Mouse (Mus musculus): ENCODE results near the gene D16Ertd472e. TPM values are rescaled to one million over a fixed set of nuclear protein-coding genes. Genes with fewer than 3 reads are reported as not detected.

D16Ertd472e gene
- 5.6 and 7.0 TPM in 2 replicates for polyA plus RNA-seq (2012; rRNA removed)

GRCm38 (mm10) chr16:78576478-78577084 lies at the start of gene D16Ertd472e:
Gene D16Ertd472e, minus strand, starts transcription at chr16:78576708.
- H3K4me3 ChIP-seq (replicated peaks; ENCODE audit: insufficient read depth, low read depth, low read length) = peak within 1 kb of the TSS; percentile 50
- WGBS = under 1% methylated on average over 70 of the region's 70 CpGs
- peak; percentile 44 for DNase-seq
- no peaks in the 10 kb centered on the region for H3K4me1 ChIP-seq (ENCODE audit: control insufficient read depth, insufficient read depth, low read length)
- 0 out of 2 replicates have a peak within 1 kb of the TSS, but pooled peaks have one; percentile 49 for H3K27ac ChIP-seq (ENCODE audit: insufficient read depth, low read length)
- H3K27me3 ChIP-seq (ENCODE audit: control insufficient read depth, insufficient read depth, low read length) = no peaks in the 10 kb centered on the region
- TF ChIP-seq POLR2A (IDR thresholded peaks at IDR 0.05; ENCODE audit: borderline replicate concordance, insufficient read depth, low read length) (no peak), CTCF (IDR thresholded peaks at IDR 0.05; ENCODE audit: borderline replicate concordance, insufficient read depth, low read depth, low read length) (no peak)

- no peaks in the 10 kb centered on the region for H3K27me3 ChIP-seq (ENCODE audit: control insufficient read depth, insufficient read depth, low read length)
- no peaks in the 10 kb centered on the region for H3K4me1 ChIP-seq (ENCODE audit: control insufficient read depth, insufficient read depth, low read length)
- no peak for DNase-seq
- no peak overlapping the region for H3K27ac ChIP-seq (ENCODE audit: insufficient read depth, low read length)
- no peak for TF ChIP-seq CTCF (IDR thresholded peaks at IDR 0.05; ENCODE audit: borderline replicate concordance, insufficient read depth, low read depth, low read length)
- no peak for TF ChIP-seq POLR2A (IDR thresholded peaks at IDR 0.05; ENCODE audit: borderline replicate concordance, insufficient read depth, low read length)
- no peak overlapping the region for H3K4me3 ChIP-seq (replicated peaks; ENCODE audit: insufficient read depth, low read depth, low read length)
- WGBS = 61% methylated on average over 5 of the region's 5 CpGs
These were observed 46.2 kb upstream of the D16Ertd472e start for GRCm38 (mm10) chr16:78622755-78623154.

GRCm38 (mm10) chr16:78619386-78619785 lies 42.9 kb upstream of the D16Ertd472e start:
- Histone ChIP-seq H3K27me3 (ENCODE audit: control insufficient read depth, insufficient read depth, low read length) (no peaks in the 10 kb centered on the region), H3K4me1 (ENCODE audit: control insufficient read depth, insufficient read depth, low read length) (no peaks in the 10 kb centered on the region), H3K4me3 (replicated peaks; ENCODE audit: insufficient read depth, low read depth, low read length) (no peak overlapping the region), H3K27ac (ENCODE audit: insufficient read depth, low read length) (no peak overlapping the region)
- no peak for DNase-seq
- TF ChIP-seq POLR2A (IDR thresholded peaks at IDR 0.05; ENCODE audit: borderline replicate concordance, insufficient read depth, low read length) (no peak), CTCF (IDR thresholded peaks at IDR 0.05; ENCODE audit: borderline replicate concordance, insufficient read depth, low read depth, low read length) (no peak)
- 91% methylated on average over 5 of the region's 5 CpGs for WGBS

- H3K27me3 ChIP-seq (ENCODE audit: control insufficient read depth, insufficient read depth, low read length) = no peaks in the 10 kb centered on the region
- no peak for DNase-seq
- 94% methylated on average over 11 of the region's 11 CpGs for WGBS
- H3K4me1 ChIP-seq (ENCODE audit: control insufficient read depth, insufficient read depth, low read length) = no peaks in the 10 kb centered on the region
- H3K27ac ChIP-seq (ENCODE audit: insufficient read depth, low read length) = no peak overlapping the region
- TF ChIP-seq CTCF (IDR thresholded peaks at IDR 0.05; ENCODE audit: borderline replicate concordance, insufficient read depth, low read depth, low read length) (no peak), POLR2A (IDR thresholded peaks at IDR 0.05; ENCODE audit: borderline replicate concordance, insufficient read depth, low read length) (no peak)
- no peak overlapping the region for H3K4me3 ChIP-seq (replicated peaks; ENCODE audit: insufficient read depth, low read depth, low read length)
These were observed 41.4 kb upstream of the D16Ertd472e start for GRCm38 (mm10) chr16:78617757-78618532.

GRCm38 (mm10) chr16:78606202-78606601 lies 29.7 kb upstream of the D16Ertd472e start:
- H3K4me3 ChIP-seq (replicated peaks; ENCODE audit: insufficient read depth, low read depth, low read length) = no peak overlapping the region
- no peaks in the 10 kb centered on the region for H3K27me3 ChIP-seq (ENCODE audit: control insufficient read depth, insufficient read depth, low read length)
- H3K4me1 ChIP-seq (ENCODE audit: control insufficient read depth, insufficient read depth, low read length) = no peaks in the 10 kb centered on the region; the same call in 1 of the 2 replicates
- 89% methylated on average over 4 of the region's 4 CpGs for WGBS
- TF ChIP-seq POLR2A (IDR thresholded peaks at IDR 0.05; ENCODE audit: borderline replicate concordance, insufficient read depth, low read length) (no peak), CTCF (IDR thresholded peaks at IDR 0.05; ENCODE audit: borderline replicate concordance, insufficient read depth, low read depth, low read length) (no peak)
- no peak overlapping the region for H3K27ac ChIP-seq (ENCODE audit: insufficient read depth, low read length)
- DNase-seq = no peak

GRCm38 (mm10) chr16:78598919-78599318 lies 22.4 kb upstream of the D16Ertd472e start:
- H3K27me3 ChIP-seq (ENCODE audit: control insufficient read depth, insufficient read depth, low read length) = no peaks in the 10 kb centered on the region
- H3K4me1 ChIP-seq (ENCODE audit: control insufficient read depth, insufficient read depth, low read length) = no peaks in the 10 kb centered on the region; the same call in 1 of the 2 replicates
- TF ChIP-seq POLR2A (IDR thresholded peaks at IDR 0.05; ENCODE audit: borderline replicate concordance, insufficient read depth, low read length) (no peak), CTCF (IDR thresholded peaks at IDR 0.05; ENCODE audit: borderline replicate concordance, insufficient read depth, low read depth, low read length) (no peak)
- no peak for DNase-seq
- no peak overlapping the region for H3K27ac ChIP-seq (ENCODE audit: insufficient read depth, low read length)
- no peak overlapping the region for H3K4me3 ChIP-seq (replicated peaks; ENCODE audit: insufficient read depth, low read depth, low read length)
- 85% methylated on average over 1 of the region's 1 CpGs for WGBS

GRCm38 (mm10) chr16:78596381-78596780 lies 19.9 kb upstream of the D16Ertd472e start:
- no peaks in the 10 kb centered on the region for H3K27me3 ChIP-seq (ENCODE audit: control insufficient read depth, insufficient read depth, low read length)
- TF ChIP-seq POLR2A (IDR thresholded peaks at IDR 0.05; ENCODE audit: borderline replicate concordance, insufficient read depth, low read length) = no peak
- TF ChIP-seq CTCF (IDR thresholded peaks at IDR 0.05; ENCODE audit: borderline replicate concordance, insufficient read depth, low read depth, low read length) = no peak
- WGBS = 67% methylated on average over 2 of the region's 2 CpGs
- H3K4me1 ChIP-seq (ENCODE audit: control insufficient read depth, insufficient read depth, low read length) = no peaks in the 10 kb centered on the region
- H3K4me3 ChIP-seq (replicated peaks; ENCODE audit: insufficient read depth, low read depth, low read length) = no peak overlapping the region
- no peak for DNase-seq
- H3K27ac ChIP-seq (ENCODE audit: insufficient read depth, low read length) = no peak overlapping the region

- H3K4me1 ChIP-seq (ENCODE audit: control insufficient read depth, insufficient read depth, low read length) = no peaks in the 10 kb centered on the region
- no peak for TF ChIP-seq POLR2A (IDR thresholded peaks at IDR 0.05; ENCODE audit: borderline replicate concordance, insufficient read depth, low read length)
- H3K4me3 ChIP-seq (replicated peaks; ENCODE audit: insufficient read depth, low read depth, low read length) = no peak overlapping the region
- DNase-seq = no peak
- no peak overlapping the region for H3K27ac ChIP-seq (ENCODE audit: insufficient read depth, low read length)
- H3K27me3 ChIP-seq (ENCODE audit: control insufficient read depth, insufficient read depth, low read length) = no peaks in the 10 kb centered on the region
- 91% methylated on average over 7 of the region's 7 CpGs for WGBS
These were observed 19.3 kb upstream of the D16Ertd472e start for GRCm38 (mm10) chr16:78595821-78596220.
